Mouse (Mus musculus) liver (tissue): ENCODE results near the gene Rab13.
"Not testable (repeated sequence)": the region's sequence is repeated elsewhere in the genome, so short reads cannot be mapped to it uniquely, and the experiment has no call there.

ENCODE experiments used
- DNase-seq: peaks from one replicate; pipeline ENCODE4 v3.0.0-alpha.2; 2020; ENCODE audit warnings: mixed read lengths

The Rab13 gene

DNA sequence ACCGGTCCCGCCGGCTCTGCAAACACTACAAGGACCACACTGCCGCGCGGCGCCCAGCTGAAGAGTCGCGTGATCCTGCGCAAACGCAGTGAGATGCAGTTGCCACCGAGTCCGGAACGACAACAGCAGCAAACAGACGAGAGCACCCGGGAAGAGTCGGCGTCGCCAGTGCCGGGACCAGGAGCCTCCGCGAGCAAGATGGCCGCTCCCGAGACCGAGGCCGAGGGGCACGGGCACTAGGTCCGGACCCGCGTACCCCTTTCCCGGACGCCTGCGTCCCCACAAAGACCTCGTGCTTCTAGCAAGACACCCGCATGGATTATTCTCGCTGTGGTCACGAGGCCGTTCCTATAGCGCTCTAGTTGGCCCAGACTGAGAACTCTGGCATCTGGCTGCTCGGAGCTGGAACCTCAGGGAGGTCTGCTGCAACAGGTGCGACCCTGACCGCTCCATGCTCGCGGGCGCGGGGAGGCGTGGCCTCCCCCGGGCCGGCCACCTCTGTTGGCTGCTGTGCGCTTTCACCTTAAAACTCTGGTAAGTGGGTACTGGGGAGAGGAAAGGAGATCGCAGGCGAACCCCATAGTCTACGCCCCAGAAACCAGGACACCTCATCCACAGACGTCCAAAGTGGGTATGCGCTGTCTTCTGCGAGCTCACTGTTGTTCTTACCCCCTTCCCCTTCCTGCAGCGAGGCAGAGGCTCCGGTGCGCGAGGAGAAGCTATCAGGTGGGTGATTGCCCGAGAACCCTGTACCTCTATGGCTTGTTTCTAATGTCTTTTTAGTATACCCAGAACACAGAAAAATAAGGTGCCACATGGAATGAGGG is 18.2 kb downstream of the Rab13 start, which contains the start of gene Jtb:
Gene Jtb (plus strand): TSS at position 91 of the 827 bp plus-strand sequence.
- DNase-seq = peak; percentile 90

DNA sequence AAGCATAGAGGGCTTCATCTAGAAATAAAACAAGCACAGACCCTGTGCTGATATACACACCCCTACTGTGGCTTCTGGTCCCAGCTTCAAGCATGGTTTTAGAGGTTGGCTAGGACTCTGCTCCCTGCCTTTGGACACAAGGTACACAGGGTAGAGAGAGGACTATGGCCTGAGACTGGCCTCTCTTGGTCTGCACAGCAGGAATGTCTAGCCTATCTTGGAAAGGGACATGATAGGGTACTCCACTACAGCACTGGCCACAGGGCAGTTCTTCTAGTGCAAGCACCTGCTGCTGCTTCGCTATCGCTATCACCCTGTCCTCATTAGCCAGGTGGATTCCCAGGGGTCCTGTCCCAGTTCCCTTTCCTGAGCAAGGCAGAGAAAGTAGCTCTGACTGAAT is 27.8 kb downstream of the Rab13 start:
- DNase-seq = no peak

GRCm38 (mm10) chr3:90241669-90242358 is 28.3 kb downstream of the Rab13 start:
- no peak for DNase-seq

GRCm38 (mm10) chr3:90242984-90243775 is 29.7 kb downstream of the Rab13 start, which contains the start of gene Creb3l4:
Creb3l4 (minus strand) TSS chr3:90243512.
- DNase-seq = peak; percentile 49

DNA sequence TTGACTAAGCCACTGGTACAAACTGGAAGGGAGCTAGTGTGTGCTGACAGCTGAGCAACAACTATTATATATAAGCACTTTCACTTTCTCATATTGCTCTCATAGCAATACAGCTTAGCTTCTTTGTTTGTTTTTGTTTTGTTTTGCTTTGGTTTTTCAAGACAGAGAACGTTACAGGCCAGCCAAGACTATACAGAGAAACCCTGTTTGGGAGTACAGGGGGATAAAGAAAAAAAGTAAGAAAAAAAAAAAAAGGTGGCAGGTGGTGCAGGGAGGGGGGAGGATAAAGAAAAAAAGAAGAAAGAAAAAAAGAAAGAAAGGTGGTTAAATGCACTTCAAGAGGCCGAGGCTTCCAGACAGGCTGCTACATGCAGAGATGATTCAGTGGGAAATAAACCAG is 31.9 kb downstream of the Rab13 start:
- no peak for DNase-seq

DNA sequence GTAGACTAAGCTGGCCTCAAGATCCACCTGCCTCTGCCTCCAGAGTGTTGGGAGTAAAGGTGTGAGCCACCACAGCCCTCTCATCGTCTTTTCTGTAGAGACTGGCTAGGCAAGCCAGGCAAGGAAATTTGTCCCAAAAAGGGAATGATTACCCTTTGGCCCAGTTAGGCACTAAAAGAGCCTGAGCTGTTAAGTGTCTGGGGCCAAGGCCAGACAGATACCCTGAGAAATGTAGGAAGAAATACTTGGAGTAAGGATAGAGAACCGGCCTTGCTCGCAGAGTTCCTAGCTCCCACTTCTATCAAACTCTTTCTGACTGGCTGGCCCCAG is 34.1 kb downstream of the Rab13 start:
- no peak for DNase-seq

DNA sequence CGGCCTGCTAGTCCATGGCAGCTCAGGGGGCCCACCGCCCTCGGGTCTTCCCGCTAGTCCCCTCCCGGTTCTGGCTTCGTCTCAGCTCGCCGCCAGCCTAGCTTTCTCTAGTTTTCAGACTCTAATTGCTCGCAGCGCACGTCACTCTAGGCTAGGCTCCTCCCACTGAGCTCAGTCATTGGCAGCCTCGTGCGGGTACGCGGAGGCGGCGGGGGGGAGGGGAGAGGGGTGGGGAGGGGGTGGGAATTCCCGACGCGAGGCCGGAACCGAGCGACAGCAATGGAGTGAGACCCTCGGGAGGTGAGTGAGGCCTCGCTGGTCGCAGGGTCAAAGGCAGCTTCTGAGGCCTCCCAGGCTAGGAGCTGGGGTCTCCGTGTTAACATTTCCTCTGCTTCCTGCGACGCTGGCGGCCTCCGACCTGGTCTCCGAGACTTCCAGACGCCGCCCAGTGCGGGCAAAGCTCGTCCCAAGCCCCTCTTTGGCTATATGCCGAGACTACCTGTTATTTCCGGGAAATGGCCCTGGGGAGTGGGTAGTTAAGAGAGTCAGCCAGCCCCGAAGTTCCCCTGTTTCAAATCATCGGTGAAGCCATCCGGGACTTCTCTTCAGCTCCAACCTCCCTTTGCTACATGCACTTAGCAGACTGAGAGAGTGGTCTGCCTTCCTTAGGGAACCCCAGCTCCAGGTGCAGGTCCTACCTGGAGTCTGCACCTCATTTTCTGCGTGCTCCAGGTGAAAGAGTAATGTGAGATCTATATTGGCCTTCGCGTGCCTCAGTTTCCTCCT is 34.7 kb downstream of the Rab13 start, which contains the start of gene Slc39a1:
Gene Slc39a1 (plus strand): TSS at position 213 of the 786 bp plus-strand sequence.
- DNase-seq = peak; percentile 93

- DNase-seq = peak; percentile 50
Observed at GRCm38 (mm10) chr3:90248746-90249100, 35.2 kb downstream of the Rab13 start.

DNA sequence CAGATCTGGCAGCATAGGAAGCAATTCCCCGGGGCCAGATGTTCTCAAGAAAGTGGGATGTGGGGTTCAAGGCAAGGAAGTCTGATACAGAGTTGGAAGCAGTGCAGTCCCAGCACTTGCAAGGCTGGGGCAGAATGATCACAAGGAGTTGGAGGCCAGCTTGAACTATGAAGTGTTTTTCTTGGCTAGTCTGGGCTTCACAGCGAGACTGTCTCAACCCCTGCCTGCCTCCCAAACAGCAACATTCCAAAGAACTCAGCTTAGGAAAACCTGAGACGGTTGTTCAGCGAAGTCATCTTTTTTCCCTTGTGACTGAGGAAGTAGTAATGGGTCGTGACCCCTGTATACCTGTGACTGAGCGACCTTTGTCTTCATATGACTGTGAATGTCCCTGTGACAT is 37.3 kb downstream of the Rab13 start:
- DNase-seq = no peak

- DNase-seq = not testable (repeated sequence)
Observed at GRCm38 (mm10) chr3:90251731-90252226, 38.3 kb downstream of the Rab13 start.

- DNase-seq = not testable (repeated sequence)
Observed at GRCm38 (mm10) chr3:90252659-90253058, 39.2 kb downstream of the Rab13 start.

- not testable (repeated sequence) for DNase-seq
Observed at GRCm38 (mm10) chr3:90253174-90253573, 39.7 kb downstream of the Rab13 start.

DNA sequence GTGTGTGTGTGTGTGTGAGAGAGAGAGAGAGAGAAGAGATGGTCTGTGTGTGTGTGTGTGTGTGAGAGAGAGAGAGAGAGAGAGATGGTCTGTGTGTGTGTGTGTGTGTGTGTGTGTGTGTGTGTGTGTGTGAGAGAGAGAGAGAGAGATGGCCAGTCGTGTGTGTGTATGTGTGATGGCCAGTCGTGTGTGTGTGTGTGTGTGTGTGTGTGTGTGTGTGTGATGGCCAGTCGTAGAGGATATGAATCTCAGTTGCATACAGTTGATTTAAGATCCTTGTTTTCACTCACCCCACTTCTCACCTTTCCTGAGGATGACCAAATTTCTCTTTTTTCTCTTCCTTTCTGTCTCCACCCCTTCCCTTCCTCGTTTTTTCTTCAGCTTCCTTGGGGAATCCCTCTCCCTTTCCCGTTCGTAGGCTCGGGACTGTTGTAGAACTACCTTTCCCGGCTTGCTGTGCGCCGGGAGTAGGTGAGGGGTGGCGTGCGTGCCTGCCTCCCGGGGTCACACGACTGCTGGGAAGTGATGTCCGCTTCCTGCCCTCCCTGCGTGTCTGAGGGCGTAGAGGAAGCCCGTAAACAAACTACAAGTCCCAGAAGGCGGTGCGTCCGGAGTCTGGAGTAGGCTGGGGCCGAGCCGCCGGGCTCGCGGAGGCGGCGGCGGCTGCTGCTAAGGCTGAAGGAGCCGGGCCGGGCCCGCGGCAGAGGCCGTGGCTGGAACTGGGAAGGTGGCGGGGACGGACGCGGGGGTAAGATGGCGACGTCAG is 40.3 kb downstream of the Rab13 start, which contains the start of gene Crtc2:
Gene Crtc2 (plus strand): TSS at position 511 of the 766 bp plus-strand sequence.
- peak; percentile 95 for DNase-seq

DNA sequence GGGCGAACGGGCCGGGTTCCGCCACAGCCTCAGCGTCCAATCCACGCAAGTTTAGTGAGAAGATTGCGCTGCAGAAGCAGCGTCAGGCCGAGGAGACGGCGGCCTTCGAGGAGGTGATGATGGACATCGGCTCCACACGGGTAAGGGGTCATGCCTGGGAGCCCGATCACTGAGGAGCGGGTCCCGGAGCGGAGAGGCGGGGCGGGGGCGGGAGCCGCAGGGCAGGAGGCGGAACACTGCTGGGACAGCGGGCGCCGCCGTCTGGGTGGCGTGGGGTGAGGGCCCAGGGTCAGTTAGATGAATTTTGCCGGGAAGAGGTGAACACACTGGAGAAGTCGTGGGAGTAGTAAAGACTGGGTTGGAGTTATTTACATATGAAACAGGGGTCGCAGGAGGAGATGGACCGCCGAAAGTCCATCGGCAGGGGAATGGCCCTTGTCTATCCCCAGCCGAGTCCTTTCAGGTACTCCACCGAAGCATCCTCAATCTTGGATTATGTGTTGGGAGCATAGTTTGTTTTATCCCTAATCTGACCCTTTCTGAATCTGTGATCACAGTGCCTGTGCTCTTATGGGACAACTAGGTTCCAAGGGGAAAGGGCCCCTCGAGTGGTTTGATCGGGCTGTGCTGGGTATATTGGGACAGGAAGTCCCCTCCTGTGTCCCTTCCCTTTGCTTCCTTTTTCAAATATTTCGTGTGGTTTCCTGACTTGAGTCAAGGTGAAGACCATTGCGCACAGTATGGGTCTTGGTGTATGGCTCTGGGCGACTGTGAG is 41.1 kb downstream of the Rab13 start:
- DNase-seq = peak; percentile 65

GRCm38 (mm10) chr3:90255194-90255565 is 41.7 kb downstream of the Rab13 start:
- no peak for DNase-seq

DNA sequence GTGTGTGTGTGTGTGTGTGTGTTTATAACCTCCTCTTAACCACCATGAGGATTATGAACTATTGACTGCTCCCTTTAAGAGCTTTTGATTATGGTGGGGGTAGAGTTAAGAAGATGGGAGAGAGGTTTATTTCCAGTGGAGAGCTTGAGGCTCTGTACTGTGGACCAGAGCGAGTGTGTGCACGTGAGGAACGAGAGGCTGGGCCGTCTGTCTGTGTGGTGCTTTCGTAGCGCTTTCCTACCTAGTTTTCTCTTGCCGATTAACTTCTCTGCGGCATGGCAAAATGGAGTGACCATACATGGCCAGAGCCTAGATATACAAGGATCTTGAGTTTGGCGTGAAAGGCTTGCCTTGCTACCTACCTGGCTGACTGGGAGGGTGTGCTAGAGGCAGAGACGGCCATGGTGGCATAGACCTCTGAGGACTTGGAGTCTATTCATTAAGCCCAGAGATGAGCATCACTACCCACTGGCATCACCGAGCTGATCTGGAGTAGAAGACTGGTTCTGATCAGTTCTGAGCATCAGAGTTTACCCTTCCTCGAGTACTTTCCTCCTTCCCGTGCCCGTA is 42.4 kb downstream of the Rab13 start:
- no peak for DNase-seq

GRCm38 (mm10) chr3:90256731-90257530 is 43.4 kb downstream of the Rab13 start:
- no peak for DNase-seq

GRCm38 (mm10) chr3:90258521-90258920 is 45.0 kb downstream of the Rab13 start:
- DNase-seq = peak; percentile 45

DNA sequence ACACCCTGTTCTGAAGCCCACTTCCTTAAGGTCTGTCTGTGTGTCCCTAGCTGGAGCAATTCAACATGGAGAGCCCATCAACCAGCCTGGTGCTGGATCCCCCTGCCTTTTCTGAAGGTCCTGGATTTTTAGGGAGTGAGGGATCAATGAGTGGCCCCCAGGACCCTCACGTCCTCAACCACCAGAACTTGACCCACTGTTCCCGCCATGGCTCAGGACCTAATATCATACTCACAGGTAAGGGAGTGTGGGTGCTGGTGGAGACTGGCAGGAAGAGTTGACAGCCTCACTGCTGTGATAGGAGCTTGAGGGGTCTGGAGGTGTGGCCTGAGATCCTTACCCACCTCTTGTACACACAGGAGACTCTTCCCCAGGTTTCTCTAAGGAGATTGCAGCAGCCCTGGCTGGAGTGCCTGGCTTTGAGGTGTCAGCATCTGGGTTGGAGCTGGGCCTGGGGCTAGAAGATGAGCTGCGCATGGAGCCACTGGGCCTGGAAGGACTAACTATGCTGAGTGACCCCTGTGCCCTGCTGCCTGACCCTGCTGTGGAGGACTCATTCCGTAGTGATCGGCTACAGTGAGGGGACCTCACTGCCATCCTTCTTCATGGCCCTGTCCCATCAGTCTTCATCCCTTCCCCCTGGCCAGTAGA is 49.8 kb downstream of the Rab13 start:
- no peak for DNase-seq
